13 mouse cellular contexts compared by ENCODE assay signal in the genomic region with DNA sequence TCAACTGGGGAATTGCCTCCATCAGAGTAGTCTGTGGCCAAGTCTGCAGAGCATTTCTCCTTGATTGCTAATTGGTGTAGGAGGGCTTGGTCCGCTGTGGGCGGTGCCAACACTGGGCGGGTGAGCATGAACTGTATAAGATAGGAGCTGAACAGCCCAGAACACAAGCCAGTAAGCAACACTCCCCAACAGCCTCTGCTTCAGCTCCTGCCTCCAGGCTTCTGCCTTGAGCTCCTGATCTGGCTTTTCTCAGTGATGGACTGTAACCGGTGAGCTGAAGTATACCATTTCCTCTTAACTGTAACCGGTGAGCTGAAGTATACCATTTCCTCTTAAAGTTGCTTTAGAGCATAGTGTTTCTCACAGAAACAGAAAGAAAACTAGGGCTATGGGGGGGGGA. TPM values are rescaled to one million over a fixed set of nuclear protein-coding genes. Genes with fewer than 3 reads are reported as not detected.
DNase-seq lines count a peak whose midpoint lies in the region; ATAC-seq and TF ChIP-seq lines count a peak whose summit lies in the region.
"Had no signal": no experiment of that assay in that cellular context is flagged by ENCODE, and none has a peak within 500 bp of the region (broad histone marks: within the 10 kb centered on the region; RNA-seq: fewer than 3 reads in every experiment).

No protein-coding gene starts in this region.

- intact Hi-C loops in left cerebral cortex, postnatal 14 days (cut with DNase I), result no loop called here

- DNase-seq in B cell, adult 2 months, result peak; percentile 38 to 39
- DNase-seq in G1E (ENCODE audit: low spot score), result peak; percentile 39
- no peak for DNase-seq in embryo, embryonic 10.5 days (ENCODE audit: low spot score)
- DNase-seq in left cerebral cortex, postnatal 14 days (ENCODE audit: low spot score in 2 of 2), result no peak
- no peak for DNase-seq in layer of hippocampus, adult 18-20 months (ENCODE audit: low spot score in 2 of 2)
- no peak for DNase-seq in cerebellum, postnatal 14 days
- DNase-seq: cerebellum, adult 8-10 months; forebrain, postnatal 0 days; heart, postnatal 14 days; lung, postnatal 36 days had no signal

- ATAC-seq in G1E (ENCODE audit: extremely low read depth, insufficient number of reproducible peaks, low FRiP score, poor library complexity, severe bottlenecking), result peak; percentile 87
- ATAC-seq in megakaryocyte, adult 5-6 weeks (ENCODE audit: poor library complexity, severe bottlenecking), result peak; percentile 72
- ATAC-seq: forebrain, postnatal 0 days had no signal

- H3K27me3 ChIP-seq in G1E (ENCODE audit: insufficient read depth, low read length), result peaks cover under 1% of the 10 kb centered on the region; the same call in 1 of the 2 replicates
- no peaks in the 10 kb centered on the region for H3K27me3 ChIP-seq in erythroblast, embryonic 14.5 days (ENCODE audit: control insufficient read depth)
- H3K27me3 ChIP-seq: neural tube, embryonic 12.5 days had no signal

- peaks cover 53% of the 10 kb centered on the region for H3K4me1 ChIP-seq in G1E (ENCODE audit: insufficient read depth, low read depth, low read length)
- H3K4me1 ChIP-seq in erythroblast, embryonic 14.5 days (ENCODE audit: control insufficient read depth), result peaks cover 53% of the 10 kb centered on the region
- H3K4me1 ChIP-seq: neural tube, embryonic 12.5 days had no signal

- no peak for TF ChIP-seq CTCF in G1E (IDR thresholded peaks at IDR 0.05; ENCODE audit: low read depth, low read length)

- H3K9me3 ChIP-seq in G1E (replicated peaks), result peaks cover 4% of the 10 kb centered on the region
- H3K9me3 ChIP-seq in erythroblast, embryonic 14.5 days (ENCODE audit: control insufficient read depth, low read length), result peaks cover 3% of the 10 kb centered on the region; the same call in 1 of the 2 replicates
- H3K9me3 ChIP-seq: neural tube, embryonic 12.5 days had no signal

- H3K4me3 ChIP-seq in G1E (ENCODE audit: low read depth, low read length), result peak overlapping the region; percentile 59; the same call in 1 of the 2 replicates
- peak overlapping the region; percentile 63 for H3K4me3 ChIP-seq in erythroblast, embryonic 14.5 days (replicated peaks)
- H3K4me3 ChIP-seq: neural tube, embryonic 12.5 days had no signal

- peaks cover 10% of the 10 kb centered on the region for H3K36me3 ChIP-seq in G1E (replicated peaks)
- peaks cover 6% of the 10 kb centered on the region for H3K36me3 ChIP-seq in erythroblast, embryonic 14.5 days (ENCODE audit: control insufficient read depth)
- H3K36me3 ChIP-seq: neural tube, embryonic 12.5 days had no signal

RNA-seq across cellular contexts. Expression of a gene that starts 12.8 kb away (rescaled TPM):
- total RNA-seq in G1E (2014; fragmentation: Nextera tagmentation), result 38.2 and 50.9 TPM in 2 replicates
- total RNA-seq in G1E (2017), result 36.2 and 37.6 TPM in 2 replicates
- polyA plus RNA-seq in G1E (2012), result 2.9 and 3.7 TPM in 2 replicates
- 0.01 TPM in 2 replicates for polyA plus RNA-seq in erythroblast, embryonic 14.5 days (2012)
- 13.6 and 18.9 TPM in 2 replicates for total RNA-seq in megakaryocyte, adult 5-6 weeks (2015)
- total RNA-seq in megakaryocyte, adult 5-6 weeks (2017), result 18.7 and 19.8 TPM in 2 replicates
- 10 to 100 TPM; 47.0 to 49.0 TPM for total RNA-seq in left cerebral cortex, postnatal 14 days (2021)
- total RNA-seq in layer of hippocampus, adult 18-20 months (2021), result 10 to 100 TPM; 65.0 to 65.8 TPM

Comparison
In these comparisons a context has a peak if more than half of its experiments do, and no peak if none do; other contexts are left out.
1. DNase-seq: peak in B cell, adult 2 months (2 of 2) and G1E (single experiment); none in embryo, embryonic 10.5 days (single experiment), left cerebral cortex, postnatal 14 days (0 of 2), layer of hippocampus, adult 18-20 months (0 of 2) and cerebellum, postnatal 14 days (0 of 2).